Mouse (Mus musculus): ENCODE data around the gene H2-T24.

- no peak for TF ChIP-seq CTCF (IDR thresholded peaks at IDR 0.05; ENCODE audit: low read depth, low read length)
- no peak for TF ChIP-seq POLR2A (IDR thresholded peaks at IDR 0.05; ENCODE audit: borderline replicate concordance, low read depth, low read length)
These were observed 19.1 kb downstream of the H2-T24 start for GRCm38 (mm10) chr17:36001121-36001897.
